Mouse (Mus musculus) liver, embryonic 14.5 days (tissue): ENCODE data around the gene Trabd2b.

Experiments used
- CTCF ChIP-seq: IDR thresholded peaks from 2 replicates; pipeline ENCODE4 v1.5.1; 2016; ENCODE audit warnings: antibody characterized with exemption, low read depth, control low read depth
- EP300 ChIP-seq: IDR thresholded peaks from 2 replicates; pipeline ENCODE4 v1.6.1; 2016; ENCODE audit warnings: antibody characterized with exemption, low read depth

DNA sequence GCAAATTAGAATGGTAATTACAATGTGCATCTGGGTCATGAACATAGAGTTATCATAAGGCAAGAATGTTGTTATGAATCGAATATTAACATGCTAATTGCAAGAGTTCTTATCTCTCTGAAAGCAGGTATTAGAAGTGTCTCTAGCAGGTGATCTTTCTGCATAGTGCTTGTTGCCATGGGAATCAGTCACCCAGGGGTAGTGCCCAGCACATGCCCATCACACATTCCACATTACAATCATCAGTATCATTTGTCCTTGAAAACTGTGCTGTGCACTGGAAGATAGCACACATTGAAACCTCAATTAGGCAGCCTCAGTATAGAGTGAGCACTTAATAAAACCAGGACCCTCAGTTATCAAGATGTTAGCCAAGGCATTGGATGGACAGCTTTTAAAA lies 26.9 kb downstream of the Trabd2b start:
- TF ChIP-seq CTCF: no peak
- TF ChIP-seq EP300: no peak
